Mouse (Mus musculus) CD8-positive naive resting alpha-beta T cell, adult 2 months (primary cell): ENCODE measurements around the gene Pnpla2.

Experiments
- DNase-seq, 2 experiments: peaks; one replicate each; pipeline ENCODE4 v3.0.0; 2022; ENCODE audit warnings: low read depth in 2 of 2, low spot score in 2 of 2

Gene Pnpla2

GRCm38 (mm10) chr7:141481498-141482401, 26.8 kb downstream of the Pnpla2 start:
- no peak for DNase-seq

- DNase-seq: no peak
Observed at GRCm38 (mm10) chr7:141482531-141483024, 27.6 kb downstream of the Pnpla2 start.

- DNase-seq: no peak
Observed at GRCm38 (mm10) chr7:141483114-141483653, 28.2 kb downstream of the Pnpla2 start.

- DNase-seq: no peak
Observed at GRCm38 (mm10) chr7:141484186-141485120, 29.5 kb downstream of the Pnpla2 start.

GRCm38 (mm10) chr7:141485186-141485585, 30.2 kb downstream of the Pnpla2 start:
- DNase-seq: no peak

- DNase-seq: no peak
Observed at GRCm38 (mm10) chr7:141485606-141486005, 30.6 kb downstream of the Pnpla2 start.

GRCm38 (mm10) chr7:141486239-141486638, 31.2 kb downstream of the Pnpla2 start:
- DNase-seq: no peak

- DNase-seq: no peak
Observed at GRCm38 (mm10) chr7:141487141-141487540, 32.1 kb downstream of the Pnpla2 start.

GRCm38 (mm10) chr7:141491151-141491550, 36.2 kb downstream of the Pnpla2 start:
- no peak for DNase-seq

GRCm38 (mm10) chr7:141492738-141493137, 37.7 kb downstream of the Pnpla2 start:
- DNase-seq: no peak

GRCm38 (mm10) chr7:141493729-141494128, 38.7 kb downstream of the Pnpla2 start:
- DNase-seq: no peak

- no peak for DNase-seq
Observed at GRCm38 (mm10) chr7:141495379-141495778, 40.4 kb downstream of the Pnpla2 start.

GRCm38 (mm10) chr7:141495940-141496339, 40.9 kb downstream of the Pnpla2 start:
- no peak for DNase-seq

GRCm38 (mm10) chr7:141497600-141497999, 42.6 kb downstream of the Pnpla2 start:
- DNase-seq: no peak

- DNase-seq: no peak
Observed at GRCm38 (mm10) chr7:141501820-141502555, 47.0 kb downstream of the Pnpla2 start.

GRCm38 (mm10) chr7:141502556-141502905, 47.5 kb downstream of the Pnpla2 start:
- no peak for DNase-seq

GRCm38 (mm10) chr7:141506278-141506677, 51.3 kb downstream of the Pnpla2 start:
- DNase-seq: no peak

GRCm38 (mm10) chr7:141508160-141508559, 53.2 kb downstream of the Pnpla2 start:
- no peak for DNase-seq

GRCm38 (mm10) chr7:141510196-141510595, 55.2 kb downstream of the Pnpla2 start:
- no peak for DNase-seq
